Mouse (Mus musculus): ENCODE measurements around the gene Eogt.

Gene Eogt

DNA sequence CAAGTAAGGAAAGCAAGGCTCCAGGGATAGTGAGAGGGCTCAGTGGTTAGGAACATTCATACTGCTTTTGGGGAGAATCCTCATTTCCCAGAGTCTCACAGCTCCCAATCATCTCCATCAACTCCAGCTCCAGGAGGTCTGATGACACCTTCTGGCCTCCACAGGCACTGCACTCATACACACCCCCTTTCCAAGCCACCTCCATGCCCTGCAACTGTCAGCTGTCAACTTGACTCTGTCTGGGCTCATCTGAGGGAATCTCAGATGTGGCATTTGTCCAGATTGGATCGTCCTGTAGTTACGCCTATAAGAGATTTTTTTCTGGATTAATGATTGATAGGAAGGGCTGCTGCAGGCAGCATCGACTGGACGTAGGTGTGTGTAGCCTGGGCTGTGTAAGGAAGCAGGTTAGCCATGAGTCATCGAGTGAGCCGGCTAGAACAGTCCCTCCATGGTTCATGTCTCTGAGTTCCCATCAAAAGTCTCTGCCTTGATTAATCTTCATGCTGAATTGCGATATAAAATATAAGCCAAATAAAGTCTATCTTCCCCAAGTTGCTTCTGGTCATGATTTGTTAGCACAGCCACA, 44.6 kb downstream of the Eogt start:
- DNase-seq = no peak

DNA sequence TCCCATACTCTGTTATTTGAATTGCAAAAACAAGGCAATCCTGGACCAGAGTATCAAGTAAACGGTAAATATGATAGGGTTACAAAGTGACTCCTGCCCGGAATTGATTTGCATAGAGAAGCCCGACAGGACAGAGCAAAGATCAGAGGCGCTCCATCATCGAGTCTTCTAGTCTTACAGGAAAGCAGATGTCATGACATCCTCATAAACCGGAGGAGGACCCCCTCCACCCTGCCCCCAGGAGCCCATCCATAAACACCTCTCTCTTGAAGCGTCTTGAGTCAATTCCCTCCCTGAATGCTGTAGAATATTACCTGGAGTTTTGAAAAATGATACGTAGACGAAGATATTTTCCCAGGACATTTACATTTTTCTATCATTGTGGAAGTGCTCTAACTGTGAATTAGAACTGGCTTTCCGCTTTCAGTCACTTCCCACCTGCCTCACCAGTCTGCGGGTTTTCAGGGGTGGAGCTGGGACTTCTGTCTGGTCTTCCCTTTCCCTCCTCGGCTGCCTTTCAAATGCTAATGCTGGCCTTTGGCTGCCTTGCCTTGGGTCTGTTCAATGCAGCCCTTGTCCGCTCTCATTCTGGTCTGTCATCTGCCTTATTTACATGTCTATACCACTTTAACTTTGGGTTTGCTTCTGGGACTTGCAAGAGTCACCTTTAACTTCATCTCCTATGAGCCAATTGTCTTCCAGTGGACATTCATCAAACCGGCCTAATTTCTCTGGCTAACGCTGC, 46.9 kb downstream of the Eogt start:
- no peak for DNase-seq

DNA sequence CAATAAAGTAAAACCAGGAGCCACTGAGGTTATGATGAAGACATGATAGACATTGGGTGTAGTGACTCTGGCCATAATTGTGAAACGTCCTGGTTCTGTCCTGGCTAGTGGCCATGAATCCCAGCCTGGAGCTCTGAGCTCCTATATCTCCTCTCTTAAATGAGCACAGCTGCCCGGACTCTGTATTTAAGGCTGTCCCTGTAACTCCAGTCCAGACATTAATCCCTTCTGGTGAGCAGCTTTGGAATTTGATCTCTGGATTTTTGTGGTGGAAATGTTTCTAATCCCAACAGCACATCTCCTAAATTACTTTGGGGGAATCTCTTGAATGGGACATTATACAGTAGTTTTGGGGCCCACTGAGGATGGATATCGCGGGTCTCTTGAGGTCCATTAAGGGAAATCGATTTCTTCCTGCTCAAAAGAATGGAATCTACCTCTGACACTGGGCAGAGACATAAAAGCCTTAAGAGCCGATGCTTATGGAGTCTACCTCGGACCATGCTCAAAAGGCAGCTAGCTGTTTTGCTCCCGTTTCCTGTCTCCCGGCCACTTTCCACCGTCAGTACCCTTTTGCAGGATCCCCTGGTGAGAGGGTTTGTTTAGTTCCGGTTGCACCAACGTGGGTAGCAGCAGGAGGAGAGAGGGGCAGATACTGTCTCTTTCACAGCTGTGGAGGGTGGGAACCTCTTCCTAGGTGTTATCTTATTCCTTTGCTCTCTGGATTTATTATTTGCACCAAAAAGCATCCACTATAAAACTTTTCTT, 47.6 kb downstream of the Eogt start:
- no peak for DNase-seq

DNA sequence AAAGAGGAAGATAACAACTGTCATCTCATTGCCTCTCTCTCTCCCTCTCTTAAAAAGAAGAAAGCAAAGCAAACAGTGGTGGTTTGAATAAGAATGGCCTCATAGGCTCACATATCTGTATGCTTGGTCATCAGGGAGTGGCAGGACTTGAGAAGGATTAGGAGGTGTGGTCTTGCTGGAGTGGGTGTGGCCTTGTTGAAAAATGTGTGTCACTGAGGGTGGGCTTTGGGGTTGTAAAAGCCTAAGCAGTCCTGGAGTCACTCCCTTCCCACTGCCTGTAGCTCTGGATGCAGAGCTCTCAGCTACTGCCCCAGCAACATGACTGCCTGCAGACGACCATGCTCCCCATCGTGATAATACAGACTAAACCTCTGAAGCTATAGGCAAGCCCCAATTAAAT, 66.6 kb downstream of the Eogt start:
- DNase-seq = no peak

DNA sequence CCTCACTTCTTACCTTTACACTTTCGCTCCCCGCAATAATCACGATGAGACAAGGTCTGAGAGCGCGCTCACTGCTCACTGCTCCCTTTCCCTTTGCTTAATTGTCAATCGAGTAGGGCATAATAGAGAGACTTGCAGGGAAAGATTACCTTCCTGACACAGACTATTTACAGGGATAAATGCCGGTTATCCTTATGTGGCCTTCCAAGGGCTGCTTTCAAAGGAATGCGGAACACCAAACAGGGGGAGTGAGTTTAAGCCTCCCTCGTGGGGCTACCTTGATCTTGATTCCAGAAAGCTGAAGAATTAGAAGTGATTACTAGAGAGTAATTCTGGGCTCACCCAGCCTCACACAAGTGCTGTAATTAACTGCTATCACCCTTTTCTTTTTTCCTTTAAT, 69.0 kb downstream of the Eogt start:
- DNase-seq = no peak

DNA sequence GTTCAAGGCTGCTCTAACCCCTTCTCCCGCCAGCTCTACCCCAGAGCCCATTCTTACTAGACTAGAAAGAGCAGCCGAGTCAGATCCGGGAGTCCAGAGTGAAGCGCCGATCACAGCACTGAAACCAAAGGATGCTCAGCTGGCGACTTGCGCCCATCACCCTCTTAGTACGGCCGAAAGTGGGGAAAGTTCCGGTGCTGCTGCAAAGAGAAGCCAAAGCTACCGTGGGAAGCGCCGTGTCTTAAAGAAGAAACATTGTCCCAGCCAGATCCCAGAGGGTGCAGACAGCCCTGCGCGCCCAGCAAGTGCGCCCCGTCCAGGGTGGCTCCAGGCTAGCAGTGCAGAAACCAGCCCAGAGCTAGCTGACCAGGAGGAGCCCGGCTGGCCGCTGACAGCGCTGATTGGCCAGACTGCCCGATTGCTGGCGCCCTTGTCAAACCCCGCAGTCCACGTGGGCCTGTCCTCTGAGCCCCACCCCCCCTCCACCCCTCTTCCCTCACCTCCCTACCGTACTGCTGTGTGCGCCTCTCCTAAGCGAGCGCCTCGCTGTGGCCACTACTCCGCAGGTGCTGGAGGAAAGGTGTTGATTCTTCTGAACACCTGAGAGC, 88.8 kb downstream of the Eogt start, which contains the start of gene Fam19a4:
Fam19a4 (minus strand) TSS at position 340 of the 608 bp plus-strand sequence.
- peak; percentile 16 for DNase-seq
